Mouse (Mus musculus) limb, embryonic 14.5 days (tissue): ENCODE results near the gene Cd3eap. TPM values are rescaled to one million over a fixed set of nuclear protein-coding genes. Genes with fewer than 3 reads are reported as not detected.

Source experiments
- ATAC-seq: fragments of 200-750 bp; cut with Nextera tagmentation; 2 replicates; pipeline ENCODE4 v1.8.0; 2017; ENCODE audit warnings: low read depth, moderate number of reproducible peaks, moderate TSS enrichment; ENCODE audit not compliant: low FRiP score
- DNase-seq: peaks from one replicate; pipeline ENCODE4 v3.0.0-alpha.2; 2015; ENCODE audit warnings: low spot score
- H3K27ac ChIP-seq: fragments of 300-500 bp; sonication (generic); replicated peaks from 2 replicates; pipeline ENCODE4 v1.5.1; 2014; ENCODE audit warnings: low read depth, mild to moderate bottlenecking, low read length, moderate library complexity, mixed read lengths
- H3K27me3 ChIP-seq: fragments of 300-500 bp; sonication (generic); 2 replicates; pipeline ENCODE4 v1.6.1; 2014; ENCODE audit warnings: low read length, mixed read lengths; ENCODE audit not compliant: control insufficient read depth, insufficient read depth
- H3K36me3 ChIP-seq: fragments of 300-500 bp; sonication (generic); 2 replicates; pipeline ENCODE4 v1.6.1; 2014; ENCODE audit warnings: mild to moderate bottlenecking, low read length, moderate library complexity, mixed read lengths; ENCODE audit not compliant: control insufficient read depth, insufficient read depth
- H3K4me1 ChIP-seq: fragments of 300-500 bp; sonication (generic); 2 replicates; pipeline ENCODE4 v1.6.1; 2014; ENCODE audit warnings: antibody characterized with exemption, low read length, mixed read lengths; ENCODE audit not compliant: control insufficient read depth, insufficient read depth
- H3K4me2 ChIP-seq: fragments of 300-500 bp; sonication (generic); replicated peaks from 2 replicates; pipeline ENCODE4 v1.6.1; 2014; ENCODE audit warnings: low read depth, mild to moderate bottlenecking, low read length, moderate library complexity; ENCODE audit not compliant: severe bottlenecking
- H3K4me3 ChIP-seq: fragments of 300-500 bp; sonication (generic); replicated peaks from 2 replicates; pipeline ENCODE4 v1.5.1; 2014; ENCODE audit warnings: low read length
- H3K9ac ChIP-seq: fragments of 300-500 bp; sonication (generic); 2 replicates; pipeline ENCODE4 v1.6.1; 2014; ENCODE audit warnings: mild to moderate bottlenecking, low read depth, low read length, moderate library complexity; ENCODE audit not compliant: severe bottlenecking
- H3K9me3 ChIP-seq: fragments of 300-500 bp; sonication (generic); 2 replicates; pipeline ENCODE4 v1.6.1; 2016; ENCODE audit warnings: low read length; ENCODE audit not compliant: control insufficient read depth
- POLR2A ChIP-seq: fragments of 200-500 bp; IDR thresholded peaks from 2 replicates; pipeline ENCODE4 v1.8.0; 2012; ENCODE audit warnings: inconsistent platforms, mild to moderate bottlenecking, moderate library complexity, borderline replicate concordance; ENCODE audit not compliant: insufficient read depth, insufficient read length; ENCODE audit errors: extremely low read depth
- WGBS: fragments of 180-500 bp; shearing (Covaris S2); extraction: QIAGEN DNeasy Blood & Tissue Kit; methylation state at CpG from one replicate; pipeline ENCODE4 v1.1.7; 2014; 5-methylcytosine and 5-hydroxymethylcytosine counted together
- polyA plus RNA-seq, 2 experiments: library from polyadenylated mRNA; depleted of rRNA in 1 of 2; stranded (reverse) in 1 of 2; unstranded in 1 of 2; fragments of >200 nt; fragmentation: Nextera tagmentation in 1 of 2; extraction: Ambion mirVana in 1 of 2; gene quantifications; 2 replicates each; pipeline versions ENCODE4 v1.2.1 to v1.2.3; 2012 to 2014

Gene Cd3eap
- polyA plus RNA-seq, 2 experiments, result 19.4 to 25.2 TPM

DNA sequence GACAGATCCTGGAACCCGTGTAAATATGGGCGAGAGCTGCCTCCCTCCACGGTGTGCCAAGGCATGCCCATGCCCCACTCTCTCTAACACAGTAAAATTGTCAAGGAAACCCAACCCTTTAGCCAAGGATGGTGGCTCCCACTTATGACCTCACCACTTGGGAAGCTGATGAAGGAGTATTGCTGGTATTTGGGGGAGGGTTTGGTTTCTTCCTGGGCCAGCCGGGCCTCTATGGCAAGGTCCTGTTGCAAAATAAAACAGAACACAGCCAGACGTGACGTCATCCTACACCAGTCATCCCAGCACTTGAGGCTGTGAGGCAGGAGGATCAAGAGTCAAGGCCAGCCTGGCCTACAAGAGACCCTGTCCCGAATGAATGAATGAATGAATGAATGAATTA, 20.7 kb downstream of the Cd3eap start:
- no peak for TF ChIP-seq POLR2A
- Histone ChIP-seq H3K36me3 (no peaks in the 10 kb centered on the region), H3K27me3 (peaks cover 7% of the 10 kb centered on the region; the same call in 1 of the 2 replicates), H3K4me1 (peaks cover 12% of the 10 kb centered on the region; the same call in 1 of the 2 replicates), H3K9me3 (no peaks in the 10 kb centered on the region), H3K4me3 (no peak overlapping the region), H3K4me2 (no peak overlapping the region), H3K27ac (no peak overlapping the region), H3K9ac (no peak overlapping the region)
- no peak for DNase-seq
- WGBS, result 65% methylated on average over 7 of the region's 7 CpGs
- no peak for ATAC-seq

DNA sequence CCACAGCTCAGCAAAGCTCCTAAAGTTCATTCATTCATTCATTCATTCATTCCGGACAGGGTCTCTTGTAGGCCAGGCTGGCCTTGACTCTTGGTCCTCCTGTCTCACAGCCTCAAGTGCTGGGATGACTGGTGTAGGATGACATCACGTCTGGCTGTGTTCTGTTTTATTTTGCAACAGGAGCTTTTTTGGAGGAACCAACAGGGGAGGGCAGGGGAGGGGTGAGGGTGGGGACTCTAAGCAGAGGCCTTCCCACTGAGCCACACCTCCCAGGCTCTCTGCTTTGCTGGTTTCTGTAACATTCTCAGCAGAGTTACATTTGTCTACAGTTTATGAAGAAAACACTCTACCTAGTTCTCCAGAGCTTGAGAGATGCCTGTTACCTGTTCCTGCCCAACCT, 21.2 kb downstream of the Cd3eap start:
- ATAC-seq (no peak), DNase-seq (no peak)
- Histone ChIP-seq H3K4me1 (peaks cover 12% of the 10 kb centered on the region; the same call in 1 of the 2 replicates), H3K9ac (no peak overlapping the region), H3K4me3 (no peak overlapping the region), H3K27ac (no peak overlapping the region), H3K4me2 (no peak overlapping the region), H3K27me3 (peaks cover 7% of the 10 kb centered on the region; the same call in 1 of the 2 replicates), H3K36me3 (no peaks in the 10 kb centered on the region), H3K9me3 (no peaks in the 10 kb centered on the region)
- 42% methylated on average over 2 of the region's 2 CpGs for WGBS
- TF ChIP-seq POLR2A, result no peak

DNA sequence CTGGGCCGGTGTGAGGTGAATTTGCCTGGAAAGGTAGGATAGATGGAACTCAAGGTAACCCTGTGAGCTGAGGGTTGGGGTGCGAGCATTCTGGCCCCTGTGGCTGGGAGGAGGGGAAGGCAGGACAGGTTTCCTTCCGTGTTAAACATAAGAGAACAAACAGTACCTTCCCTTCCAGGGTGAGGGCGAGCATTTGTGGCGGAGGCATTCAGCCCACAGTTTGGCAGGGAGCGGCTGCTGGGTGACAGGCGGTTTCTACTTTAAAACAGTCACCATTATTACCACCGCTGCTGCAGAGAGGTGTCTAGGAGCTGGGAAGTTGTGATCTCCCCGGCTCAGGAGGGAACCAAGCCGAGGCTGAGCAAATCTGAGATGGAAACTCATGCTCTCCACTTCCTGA, 22.2 kb downstream of the Cd3eap start:
- ATAC-seq (no peak), DNase-seq (no peak)
- Histone ChIP-seq H3K36me3 (no peaks in the 10 kb centered on the region), H3K4me3 (no peak overlapping the region), H3K4me2 (no peak overlapping the region), H3K9me3 (no peaks in the 10 kb centered on the region), H3K4me1 (peaks cover 10% of the 10 kb centered on the region; the same call in 1 of the 2 replicates), H3K27me3 (peaks cover 7% of the 10 kb centered on the region; the same call in 1 of the 2 replicates), H3K9ac (no peak overlapping the region), H3K27ac (no peak overlapping the region)
- WGBS, result 64% methylated on average over 10 of the region's 10 CpGs
- no peak for TF ChIP-seq POLR2A

DNA sequence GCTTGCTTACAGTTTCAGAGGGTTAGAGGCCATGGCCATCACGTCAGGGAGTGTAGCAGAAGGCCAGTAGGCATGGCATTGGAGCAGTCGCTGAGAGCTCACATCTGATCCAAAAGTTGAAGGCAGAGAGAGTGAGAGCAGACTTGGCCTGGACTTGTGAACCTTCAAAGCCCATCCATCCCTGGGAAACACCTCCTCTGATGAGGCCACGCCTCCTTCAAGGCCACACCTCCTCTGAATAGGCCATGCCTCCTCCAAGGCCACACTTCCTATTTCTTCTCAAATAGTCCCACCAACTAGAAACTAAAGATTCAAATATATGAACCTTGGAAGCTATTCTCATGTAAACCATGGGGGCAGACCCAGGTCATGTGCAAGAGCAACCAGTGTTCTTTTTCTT, 23.7 kb downstream of the Cd3eap start:
- Histone ChIP-seq H3K27ac (no peak overlapping the region), H3K9ac (no peak overlapping the region), H3K36me3 (no peaks in the 10 kb centered on the region), H3K4me1 (no peaks in the 10 kb centered on the region), H3K4me3 (no peak overlapping the region), H3K27me3 (no peaks in the 10 kb centered on the region), H3K4me2 (no peak overlapping the region), H3K9me3 (no peaks in the 10 kb centered on the region)
- WGBS, result 34% methylated on average over 3 of the region's 3 CpGs
- DNase-seq (no peak), ATAC-seq (no peak)
- no peak for TF ChIP-seq POLR2A

DNA sequence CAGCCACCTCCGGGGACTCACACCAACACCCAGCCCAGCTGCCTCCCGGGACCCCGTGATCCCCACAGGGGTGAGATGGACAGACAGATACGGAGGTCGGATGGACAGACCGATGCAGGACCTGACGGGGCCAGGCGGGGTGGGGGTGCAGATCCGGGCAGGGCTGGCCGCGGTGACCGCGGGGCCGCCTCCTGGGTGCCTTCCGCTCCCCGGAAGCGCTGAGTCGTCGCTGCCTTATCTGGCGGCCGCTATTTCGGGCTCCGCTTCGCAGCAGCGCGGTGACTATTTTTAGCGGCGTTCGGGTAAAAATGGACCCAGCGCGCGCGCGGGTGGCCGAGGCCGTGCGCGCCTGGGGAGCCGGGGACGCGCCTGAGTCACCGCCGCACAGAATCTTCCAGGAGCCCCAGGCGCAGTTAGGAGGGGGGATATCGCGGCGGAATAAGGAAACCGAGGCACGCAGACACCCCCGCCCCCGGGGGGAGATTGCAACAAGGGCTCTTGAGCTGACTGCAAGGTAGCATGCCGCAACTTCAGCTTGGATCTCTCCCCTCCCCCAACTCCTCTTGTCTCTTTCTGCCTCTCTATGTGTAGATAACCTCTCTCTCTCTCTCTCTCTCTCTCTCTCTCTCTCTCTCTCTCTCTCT, 26.5 kb downstream of the Cd3eap start:
- ATAC-seq (peak; percentile 63), DNase-seq (peak; percentile 55)
- peak overlapping the region; percentile 75 for H3K9ac ChIP-seq
- H3K27me3 ChIP-seq, result no peaks in the 10 kb centered on the region
- H3K4me1 ChIP-seq, result peaks cover under 1% of the 10 kb centered on the region; the same call in 1 of the 2 replicates
- H3K4me2 ChIP-seq, result peak overlapping the region; percentile 93
- no peak overlapping the region for H3K27ac ChIP-seq
- WGBS, result 0% methylated on average over 35 of the region's 52 CpGs
- H3K36me3 ChIP-seq, result no peaks in the 10 kb centered on the region
- peak overlapping the region; percentile 63 for H3K4me3 ChIP-seq
- no peak for TF ChIP-seq POLR2A
- H3K9me3 ChIP-seq, result no peaks in the 10 kb centered on the region

DNA sequence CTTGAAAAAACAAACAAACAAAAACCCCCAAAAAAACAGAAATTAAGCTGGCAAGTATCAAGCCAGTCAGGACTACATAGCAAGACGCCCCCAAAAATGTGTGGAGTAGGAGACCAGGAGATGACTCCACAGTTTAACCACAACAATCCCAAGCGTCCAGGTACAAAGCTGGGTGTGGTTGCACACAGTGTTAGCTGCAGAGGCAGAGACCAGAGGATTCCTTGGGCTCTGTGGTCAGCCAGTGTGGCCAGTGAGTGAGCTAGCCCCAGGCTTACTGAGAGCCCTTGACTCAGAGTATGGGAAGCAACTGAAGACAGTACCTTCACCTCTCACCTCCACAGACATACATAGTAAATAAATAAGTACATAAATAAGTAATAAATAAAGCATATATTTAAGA, 27.4 kb downstream of the Cd3eap start:
- no peak for TF ChIP-seq POLR2A
- WGBS, result 60% methylated on average over 2 of the region's 2 CpGs
- H3K27me3 ChIP-seq, result no peaks in the 10 kb centered on the region
- H3K9ac ChIP-seq, result no peak overlapping the region
- H3K36me3 ChIP-seq, result no peaks in the 10 kb centered on the region
- no peak overlapping the region for H3K4me2 ChIP-seq
- ATAC-seq (no peak), DNase-seq (no peak)
- H3K4me1 ChIP-seq, result peaks cover 10% of the 10 kb centered on the region; the same call in 1 of the 2 replicates
- no peaks in the 10 kb centered on the region for H3K9me3 ChIP-seq
- H3K4me3 ChIP-seq, result no peak overlapping the region
- H3K27ac ChIP-seq, result no peak overlapping the region
